Mouse (Mus musculus) embryonic facial prominence, embryonic 13.5 days (tissue): Measurements from ENCODE around the gene Hrh3. TPM values are rescaled to one million over a fixed set of nuclear protein-coding genes. Genes with fewer than 3 reads are reported as not detected.
A peak's percentile ranks its signal among the peaks of the same experiment; 100 is the strongest.

Source experiments
- ATAC-seq: fragments of 200-750 bp; cut with Nextera tagmentation; 2 replicates; pipeline ENCODE4 v1.8.0; 2017; ENCODE audit warnings: low read depth; ENCODE audit not compliant: insufficient number of reproducible peaks, insufficient read depth, low FRiP score, low TSS enrichment
- H3K27ac ChIP-seq: fragments of 300-500 bp; sonication (generic); 2 replicates; pipeline ENCODE4 v1.5.1; 2015; ENCODE audit warnings: moderate library complexity, mild to moderate bottlenecking, inconsistent platforms
- H3K27me3 ChIP-seq: fragments of 300-500 bp; sonication (generic); 2 replicates; pipeline ENCODE4 v1.6.1; 2015; ENCODE audit warnings: mild to moderate bottlenecking, inconsistent platforms
- H3K36me3 ChIP-seq: fragments of 300-500 bp; sonication (generic); 2 replicates; pipeline ENCODE4 v1.6.1; 2015; ENCODE audit warnings: mild to moderate bottlenecking, inconsistent platforms
- H3K4me1 ChIP-seq: fragments of 300-500 bp; sonication (generic); 2 replicates; pipeline ENCODE4 v1.6.1; 2015; ENCODE audit warnings: inconsistent platforms
- H3K4me2 ChIP-seq: fragments of 300-500 bp; sonication (generic); 2 replicates; pipeline ENCODE4 v1.6.1; 2015; ENCODE audit warnings: moderate library complexity, mild to moderate bottlenecking, inconsistent platforms
- H3K4me3 ChIP-seq: fragments of 300-500 bp; sonication (generic); 2 replicates; pipeline ENCODE4 v1.5.1; 2015; ENCODE audit warnings: mild to moderate bottlenecking, inconsistent platforms
- H3K9ac ChIP-seq: fragments of 300-500 bp; sonication (generic); 2 replicates; pipeline ENCODE4 v1.6.1; 2015; ENCODE audit warnings: mild to moderate bottlenecking, inconsistent platforms
- H3K9me3 ChIP-seq: fragments of 300-500 bp; sonication (generic); 2 replicates; pipeline ENCODE4 v1.6.1; 2016; ENCODE audit warnings: inconsistent platforms
- WGBS: fragments of 180-500 bp; shearing (Covaris S2); methylation state at CpG from one replicate; pipeline ENCODE4 v1.1.7; 2015; ENCODE audit warnings: mixed read lengths; 5-methylcytosine and 5-hydroxymethylcytosine counted together
- polyA plus RNA-seq: library from polyadenylated mRNA; unstranded; fragments of >200 nt; fragmentation: Nextera tagmentation; extraction: Ambion mirVana; gene quantifications from 2 replicates; pipeline ENCODE4 v1.2.1, GENCODE M21; 2015

The Hrh3 gene
- polyA plus RNA-seq, 1 experiment from 2014 or later: 0.17 TPM

GRCm38 (mm10) chr2:180083063-180083462, 21.2 kb downstream of the Hrh3 start:
- Histone ChIP-seq H3K4me2 (no peak overlapping the region), H3K4me1 (peaks cover 13% of the 10 kb centered on the region), H3K9me3 (no peaks in the 10 kb centered on the region), H3K27me3 (no peaks in the 10 kb centered on the region), H3K9ac (no peak overlapping the region), H3K27ac (no peak overlapping the region), H3K4me3 (no peak overlapping the region), H3K36me3 (peaks cover 47% of the 10 kb centered on the region)
- ATAC-seq: no peak
- 87% methylated on average over 10 of the region's 10 CpGs for WGBS

- Histone ChIP-seq H3K4me1 (peaks cover 13% of the 10 kb centered on the region), H3K4me3 (no peak overlapping the region), H3K27me3 (no peaks in the 10 kb centered on the region), H3K36me3 (peaks cover 46% of the 10 kb centered on the region), H3K9me3 (no peaks in the 10 kb centered on the region), H3K9ac (no peak overlapping the region), H3K27ac (no peak overlapping the region), H3K4me2 (no peak overlapping the region)
- ATAC-seq: no peak
- WGBS: 78% methylated on average over 8 of the region's 8 CpGs
Measured at GRCm38 (mm10) chr2:180080680-180081079, 23.6 kb downstream of the Hrh3 start.

- Histone ChIP-seq H3K4me2 (no peak overlapping the region), H3K9me3 (no peaks in the 10 kb centered on the region), H3K9ac (no peak overlapping the region), H3K4me1 (no peaks in the 10 kb centered on the region), H3K4me3 (no peak overlapping the region), H3K36me3 (peaks cover 34% of the 10 kb centered on the region), H3K27me3 (no peaks in the 10 kb centered on the region), H3K27ac (no peak overlapping the region)
- WGBS: 68% methylated on average over 3 of the region's 3 CpGs
- ATAC-seq: no peak
Measured at GRCm38 (mm10) chr2:180077622-180078021, 26.7 kb downstream of the Hrh3 start.

GRCm38 (mm10) chr2:180072886-180073285, 31.4 kb downstream of the Hrh3 start:
- Histone ChIP-seq H3K4me3 (no peak overlapping the region), H3K4me1 (peaks cover 11% of the 10 kb centered on the region), H3K27ac (no peak overlapping the region), H3K9me3 (no peaks in the 10 kb centered on the region), H3K36me3 (peaks cover 27% of the 10 kb centered on the region), H3K9ac (no peak overlapping the region), H3K4me2 (no peak overlapping the region), H3K27me3 (no peaks in the 10 kb centered on the region)
- no peak for ATAC-seq
- WGBS: 90% methylated on average over 7 of the region's 7 CpGs

- Histone ChIP-seq H3K27ac (no peak overlapping the region), H3K9ac (no peak overlapping the region), H3K4me3 (no peak overlapping the region), H3K9me3 (no peaks in the 10 kb centered on the region), H3K4me2 (0 out of 2 replicates have a peak overlapping the region, but pooled peaks have one; percentile 87), H3K36me3 (peaks cover 29% of the 10 kb centered on the region), H3K4me1 (peaks cover 11% of the 10 kb centered on the region), H3K27me3 (no peaks in the 10 kb centered on the region)
- ATAC-seq: no peak
- 74% methylated on average over 2 of the region's 2 CpGs for WGBS
Measured at GRCm38 (mm10) chr2:180071671-180072070, 32.6 kb downstream of the Hrh3 start.

GRCm38 (mm10) chr2:180070481-180071453, 33.5 kb downstream of the Hrh3 start, which contains the start of gene Mtg2:
Gene Mtg2, plus strand, starts transcription at chr2:180070588.
- Histone ChIP-seq H3K4me1 (peaks cover 11% of the 10 kb centered on the region), H3K27ac (peak within 1 kb of the TSS; percentile 77), H3K4me3 (peak within 1 kb of the TSS; percentile 68), H3K9me3 (no peaks in the 10 kb centered on the region), H3K9ac (peak within 1 kb of the TSS; percentile 79), H3K4me2 (peak within 1 kb of the TSS; percentile 87), H3K36me3 (peaks cover 29% of the 10 kb centered on the region), H3K27me3 (no peaks in the 10 kb centered on the region)
- 4% methylated on average over 58 of the region's 58 CpGs for WGBS
- ATAC-seq: peak; percentile 93

- Histone ChIP-seq H3K9me3 (no peaks in the 10 kb centered on the region), H3K27me3 (no peaks in the 10 kb centered on the region), H3K9ac (peak overlapping the region; percentile 79), H3K36me3 (peaks cover 34% of the 10 kb centered on the region), H3K4me2 (peak overlapping the region; percentile 87), H3K27ac (peak overlapping the region; percentile 77; the same call in 1 of the 2 replicates), H3K4me3 (peak overlapping the region; percentile 68), H3K4me1 (peaks cover 11% of the 10 kb centered on the region)
- 33% methylated on average over 20 of the region's 20 CpGs for WGBS
- ATAC-seq: peak; percentile 37; the same call in 1 of the 2 replicates
Measured at GRCm38 (mm10) chr2:180069770-180070480, 34.4 kb downstream of the Hrh3 start.

- no peaks in the 10 kb centered on the region for H3K9me3 ChIP-seq
- no peak overlapping the region for H3K4me3 ChIP-seq
- no peaks in the 10 kb centered on the region for H3K27me3 ChIP-seq
- peaks cover 77% of the 10 kb centered on the region for H3K36me3 ChIP-seq
- no peak overlapping the region for H3K4me2 ChIP-seq
- 95% methylated on average over 11 of the region's 11 CpGs for WGBS
- no peak overlapping the region for H3K27ac ChIP-seq
- no peaks in the 10 kb centered on the region for H3K4me1 ChIP-seq
- H3K9ac ChIP-seq: no peak overlapping the region
- ATAC-seq: no peak
Measured at GRCm38 (mm10) chr2:180063338-180064131, 40.8 kb downstream of the Hrh3 start.

GRCm38 (mm10) chr2:180053001-180053400, 51.3 kb downstream of the Hrh3 start:
- H3K36me3 ChIP-seq: peaks cover 59% of the 10 kb centered on the region
- H3K27me3 ChIP-seq: no peaks in the 10 kb centered on the region
- H3K4me2 ChIP-seq: no peak overlapping the region
- no peak overlapping the region for H3K9ac ChIP-seq
- H3K4me3 ChIP-seq: no peak overlapping the region
- H3K27ac ChIP-seq: no peak overlapping the region
- H3K9me3 ChIP-seq: no peaks in the 10 kb centered on the region
- over 99% methylated on average over 9 of the region's 9 CpGs for WGBS
- no peak for ATAC-seq
- H3K4me1 ChIP-seq: peaks cover 7% of the 10 kb centered on the region; the same call in 1 of the 2 replicates

GRCm38 (mm10) chr2:180051986-180052733, 52.1 kb downstream of the Hrh3 start:
- H3K4me1 ChIP-seq: peaks cover 7% of the 10 kb centered on the region; the same call in 1 of the 2 replicates
- H3K9me3 ChIP-seq: no peaks in the 10 kb centered on the region
- H3K36me3 ChIP-seq: peaks cover 56% of the 10 kb centered on the region
- no peak for ATAC-seq
- no peaks in the 10 kb centered on the region for H3K27me3 ChIP-seq
- WGBS: 86% methylated on average over 14 of the region's 14 CpGs
- H3K4me2 ChIP-seq: no peak overlapping the region
- no peak overlapping the region for H3K27ac ChIP-seq
- H3K4me3 ChIP-seq: no peak overlapping the region
- H3K9ac ChIP-seq: 0 out of 2 replicates have a peak overlapping the region, but pooled peaks have one; percentile 16
